Mouse (Mus musculus): ENCODE measurements around the gene Olfr1512. TPM values are rescaled to one million over a fixed set of nuclear protein-coding genes. Genes with fewer than 3 reads are reported as not detected.
"Not testable (repeated sequence)": the region's sequence is repeated elsewhere in the genome, so short reads cannot be mapped to it uniquely, and the experiment has no call there.

Gene Olfr1512
- polyA plus RNA-seq (2016; fragmentation: Nextera tagmentation; extraction: Ambion mirVana), result not detected in 2 replicates

- H3K36me3 ChIP-seq, result no peaks in the 10 kb centered on the region
- no peaks in the 10 kb centered on the region for H3K9me3 ChIP-seq (replicated peaks)
- no peaks in the 10 kb centered on the region for H3K27me3 ChIP-seq (ENCODE audit: low read depth, poor library complexity, severe bottlenecking)
- H3K4me1 ChIP-seq, result no peaks in the 10 kb centered on the region
- H3K27ac ChIP-seq, result no peak within 1 kb of the TSS
- H3K4me3 ChIP-seq, result no peak within 1 kb of the TSS
- 84% methylated on average over 2 of the region's 2 CpGs for WGBS
- DNase-seq (ENCODE audit: low spot score), result no peak
Observed at GRCm38 (mm10) chr14:52379068-52379467, at the start of gene Olfr1512. Gene Olfr1512 (minus strand): TSS chr14:52379168.

- DNase-seq (ENCODE audit: low spot score), result no peak
- Histone ChIP-seq H3K27me3 (ENCODE audit: low read depth, poor library complexity, severe bottlenecking) (no peaks in the 10 kb centered on the region), H3K36me3 (no peaks in the 10 kb centered on the region), H3K4me3 (no peak overlapping the region), H3K4me1 (no peaks in the 10 kb centered on the region), H3K27ac (no peak overlapping the region), H3K9me3 (replicated peaks) (no peaks in the 10 kb centered on the region)
- whole genome bisulfite sequencing, result 94% methylated on average over 1 of the region's 1 CpGs
Observed at GRCm38 (mm10) chr14:52427686-52428085, 48.7 kb upstream of the Olfr1512 start.

DNA sequence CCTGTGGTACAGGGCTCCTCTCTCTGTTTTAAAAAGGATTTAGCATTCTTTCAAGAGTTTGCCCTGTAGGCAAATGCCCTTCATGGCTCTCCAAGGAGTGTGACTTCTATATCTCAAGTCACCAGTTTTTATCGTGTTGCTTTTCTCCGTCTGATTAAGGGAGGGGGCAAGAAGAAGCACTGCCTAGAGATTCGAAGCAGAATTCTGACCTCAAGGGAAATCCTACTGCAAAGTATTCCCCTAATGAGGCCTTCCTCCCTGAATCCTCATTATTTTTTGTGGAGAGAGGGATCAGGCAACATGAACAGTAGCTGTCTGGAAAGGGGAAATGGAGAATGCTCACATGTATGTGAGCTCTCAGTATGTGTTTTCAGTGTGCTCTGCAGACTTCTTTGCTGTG is 35.3 kb upstream of the Olfr1512 start, which contains the start of gene Olfr1510:
Gene Olfr1510, minus strand, starts transcription at position 101 of the 400 bp plus-strand sequence.
- Histone ChIP-seq H3K27me3 (ENCODE audit: low read depth, poor library complexity, severe bottlenecking) (no peaks in the 10 kb centered on the region), H3K36me3 (no peaks in the 10 kb centered on the region), H3K4me1 (no peaks in the 10 kb centered on the region), H3K27ac (no peak within 1 kb of the TSS), H3K4me3 (no peak within 1 kb of the TSS), H3K9me3 (replicated peaks) (no peaks in the 10 kb centered on the region)
- WGBS, result 91% methylated on average over 3 of the region's 3 CpGs
- no peak for DNase-seq (ENCODE audit: low spot score)

DNA sequence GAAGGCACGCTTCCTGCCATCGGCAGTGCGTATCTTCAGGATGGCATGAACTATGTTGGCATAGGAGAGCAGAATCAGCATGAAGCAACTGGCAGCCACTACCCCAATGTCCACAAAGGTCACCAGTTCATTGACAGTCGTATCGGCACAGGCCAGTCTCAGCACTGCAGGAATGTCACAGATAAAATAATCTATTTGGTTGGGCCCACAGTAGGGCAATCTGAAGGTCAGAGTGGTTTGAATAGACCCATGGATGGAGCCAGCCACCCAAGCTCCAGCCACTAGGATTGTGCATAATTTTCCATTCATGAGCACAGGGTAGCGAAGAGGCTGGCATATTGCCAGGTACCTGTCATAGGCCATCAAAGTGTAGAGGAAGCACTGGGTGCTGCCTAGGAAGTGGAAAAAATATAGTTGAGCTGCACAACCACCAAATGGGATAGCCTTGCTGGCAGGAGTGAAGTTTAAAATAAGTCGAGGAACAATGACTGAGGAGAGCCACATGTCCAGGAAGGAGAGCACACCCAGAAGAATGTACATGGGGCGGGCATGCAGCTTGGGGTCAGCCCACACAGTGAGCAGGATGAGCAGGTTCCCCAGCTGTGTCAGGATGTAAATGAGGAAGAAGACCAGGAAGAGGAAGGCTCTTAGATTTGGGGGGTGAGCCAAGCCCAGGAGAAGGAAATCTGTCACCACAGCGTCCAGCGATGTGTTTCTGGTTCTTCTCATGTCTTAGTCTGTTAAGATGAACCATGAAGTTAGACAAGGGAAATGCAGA is 31.4 kb upstream of the Olfr1512 start:
- H3K4me1 ChIP-seq; H3K27ac ChIP-seq; H3K4me3 ChIP-seq; H3K9me3 ChIP-seq (replicated peaks); H3K27me3 ChIP-seq (ENCODE audit: low read depth, poor library complexity, severe bottlenecking); DNase-seq (ENCODE audit: low spot score); H3K36me3 ChIP-seq: not testable (repeated sequence)
- WGBS, result 92% methylated on average over 7 of the region's 10 CpGs

DNA sequence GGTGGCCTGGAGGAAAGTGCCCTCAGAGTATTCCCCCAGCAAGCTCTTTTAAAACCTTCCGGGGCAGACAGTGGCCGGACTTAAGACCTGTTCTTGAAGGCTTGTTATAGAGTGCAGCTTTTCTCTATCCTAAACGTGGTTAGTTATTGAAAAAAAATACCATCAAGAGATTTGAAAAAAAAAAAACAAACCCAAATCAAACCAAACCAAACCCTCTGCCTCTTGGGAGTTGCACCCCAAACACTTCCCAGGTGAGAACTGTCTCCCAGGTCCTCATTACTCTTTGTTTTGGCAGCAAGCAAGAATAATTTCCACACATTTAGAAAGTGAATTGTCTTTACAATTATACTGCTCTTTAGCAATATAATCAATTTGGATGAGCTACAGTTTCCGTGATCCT is 18.3 kb upstream of the Olfr1512 start, which contains the start of gene Olfr1511:
Gene Olfr1511, minus strand, starts transcription at position 101 of the 400 bp plus-strand sequence.
- WGBS, result 83% methylated on average over 4 of the region's 4 CpGs
- Histone ChIP-seq H3K27ac (no peak within 1 kb of the TSS), H3K36me3 (no peaks in the 10 kb centered on the region)

DNA sequence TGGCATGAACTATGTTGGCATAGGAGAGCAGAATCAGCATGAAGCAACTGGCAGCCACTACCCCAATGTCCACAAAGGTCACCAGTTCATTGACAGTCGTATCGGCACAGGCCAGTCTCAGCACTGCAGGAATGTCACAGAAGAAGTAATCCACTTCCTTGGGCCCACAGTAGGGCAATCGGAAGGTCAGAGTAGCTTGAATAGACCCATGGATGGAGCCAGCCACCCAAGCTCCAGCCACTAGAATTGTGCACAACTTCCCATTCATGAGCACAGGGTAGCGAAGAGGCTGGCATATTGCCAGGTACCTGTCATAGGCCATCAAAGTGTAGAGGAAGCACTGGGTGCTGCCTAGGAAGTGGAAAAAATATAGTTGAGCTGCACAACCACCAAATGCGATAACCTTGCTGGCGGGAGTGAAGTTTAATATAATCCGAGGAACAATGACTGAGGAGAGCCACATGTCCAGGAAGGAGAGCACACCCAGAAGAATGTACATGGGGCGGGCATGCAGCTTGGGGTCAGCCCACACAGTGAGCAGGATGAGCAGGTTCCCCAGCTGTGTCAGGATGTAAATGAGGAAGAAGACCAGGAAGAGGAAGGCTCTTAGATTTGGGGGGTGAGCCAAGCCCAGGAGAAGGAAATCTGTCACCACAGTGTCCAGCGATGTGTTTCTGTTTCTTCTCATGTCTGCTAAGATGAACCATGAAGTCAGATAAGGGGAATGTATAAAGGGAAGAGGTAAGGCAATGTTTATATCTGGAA is 11.3 kb upstream of the Olfr1512 start:
- DNase-seq (ENCODE audit: low spot score); H3K36me3 ChIP-seq; H3K27ac ChIP-seq; H3K4me1 ChIP-seq; H3K4me3 ChIP-seq; H3K27me3 ChIP-seq (ENCODE audit: low read depth, poor library complexity, severe bottlenecking); H3K9me3 ChIP-seq (replicated peaks): not testable (repeated sequence)
- WGBS, result 91% methylated on average over 9 of the region's 9 CpGs

More for the DNA sequence above, 18.3 kb upstream of the Olfr1512 start, which contains the start of gene Olfr1511:
- Histone ChIP-seq H3K4me1 (no peaks in the 10 kb centered on the region), H3K4me3 (no peak within 1 kb of the TSS), H3K27me3 (ENCODE audit: low read depth, poor library complexity, severe bottlenecking) (no peaks in the 10 kb centered on the region), H3K9me3 (replicated peaks) (no peaks in the 10 kb centered on the region)
- DNase-seq (ENCODE audit: low spot score), result no peak

- WGBS, result 89% methylated on average over 3 of the region's 3 CpGs
- Histone ChIP-seq H3K36me3 (no peaks in the 10 kb centered on the region), H3K27ac (no peak overlapping the region), H3K9me3 (replicated peaks) (no peaks in the 10 kb centered on the region), H3K27me3 (ENCODE audit: low read depth, poor library complexity, severe bottlenecking) (no peaks in the 10 kb centered on the region), H3K4me3 (no peak overlapping the region), H3K4me1 (no peaks in the 10 kb centered on the region)
- no peak for DNase-seq (ENCODE audit: low spot score)
Observed at GRCm38 (mm10) chr14:52368741-52369140, 10.2 kb downstream of the Olfr1512 start.

- no peaks in the 10 kb centered on the region for H3K9me3 ChIP-seq (replicated peaks)
- H3K36me3 ChIP-seq, result no peaks in the 10 kb centered on the region
- H3K4me1 ChIP-seq, result no peaks in the 10 kb centered on the region
- H3K4me3 ChIP-seq, result no peak within 1 kb of the TSS
- H3K27me3 ChIP-seq (ENCODE audit: low read depth, poor library complexity, severe bottlenecking), result no peaks in the 10 kb centered on the region
- no peak for DNase-seq (ENCODE audit: low spot score)
- 72% methylated on average over 4 of the region's 4 CpGs for WGBS
- no peak within 1 kb of the TSS for H3K27ac ChIP-seq
Observed at GRCm38 (mm10) chr14:52356308-52356707, 22.7 kb downstream of the Olfr1512 start, which contains the start of gene Olfr1513. Gene Olfr1513 (minus strand): TSS chr14:52356408.

GRCm38 (mm10) chr14:52339512-52339852 is 39.5 kb downstream of the Olfr1512 start:
- no peak for DNase-seq (ENCODE audit: low spot score)
- H3K4me3 ChIP-seq, result no peak overlapping the region
- no peaks in the 10 kb centered on the region; the same call in 1 of the 2 replicates for H3K27me3 ChIP-seq (ENCODE audit: low read depth, poor library complexity, severe bottlenecking)
- H3K27ac ChIP-seq, result no peak overlapping the region
- 73% methylated on average over 6 of the region's 6 CpGs for WGBS
- H3K4me1 ChIP-seq, result no peaks in the 10 kb centered on the region
- no peaks in the 10 kb centered on the region for H3K36me3 ChIP-seq
- no peaks in the 10 kb centered on the region for H3K9me3 ChIP-seq (replicated peaks)

- no peak overlapping the region for H3K27ac ChIP-seq
- H3K27me3 ChIP-seq (ENCODE audit: low read depth, poor library complexity, severe bottlenecking), result no peaks in the 10 kb centered on the region; the same call in 1 of the 2 replicates
- no peaks in the 10 kb centered on the region for H3K36me3 ChIP-seq
- H3K4me1 ChIP-seq, result no peaks in the 10 kb centered on the region
- H3K9me3 ChIP-seq (replicated peaks), result no peaks in the 10 kb centered on the region
- WGBS, result 35% methylated on average over 21 of the region's 21 CpGs
- peak; percentile 56 for DNase-seq (ENCODE audit: low spot score)
- H3K4me3 ChIP-seq, result no peak overlapping the region; the same call in 1 of the 2 replicates
Observed at GRCm38 (mm10) chr14:52338751-52339511, 40.0 kb downstream of the Olfr1512 start.

GRCm38 (mm10) chr14:52332171-52332570 is 46.8 kb downstream of the Olfr1512 start:
- no peak overlapping the region for H3K4me3 ChIP-seq
- H3K27ac ChIP-seq, result no peak overlapping the region
- peaks cover 57% of the 10 kb centered on the region for H3K27me3 ChIP-seq (ENCODE audit: low read depth, poor library complexity, severe bottlenecking)
- H3K36me3 ChIP-seq, result no peaks in the 10 kb centered on the region
- H3K9me3 ChIP-seq (replicated peaks), result no peaks in the 10 kb centered on the region
- WGBS, result 100% methylated on average over 1 of the region's 3 CpGs
- DNase-seq (ENCODE audit: low spot score), result no peak
- H3K4me1 ChIP-seq, result peaks cover 10% of the 10 kb centered on the region

DNA sequence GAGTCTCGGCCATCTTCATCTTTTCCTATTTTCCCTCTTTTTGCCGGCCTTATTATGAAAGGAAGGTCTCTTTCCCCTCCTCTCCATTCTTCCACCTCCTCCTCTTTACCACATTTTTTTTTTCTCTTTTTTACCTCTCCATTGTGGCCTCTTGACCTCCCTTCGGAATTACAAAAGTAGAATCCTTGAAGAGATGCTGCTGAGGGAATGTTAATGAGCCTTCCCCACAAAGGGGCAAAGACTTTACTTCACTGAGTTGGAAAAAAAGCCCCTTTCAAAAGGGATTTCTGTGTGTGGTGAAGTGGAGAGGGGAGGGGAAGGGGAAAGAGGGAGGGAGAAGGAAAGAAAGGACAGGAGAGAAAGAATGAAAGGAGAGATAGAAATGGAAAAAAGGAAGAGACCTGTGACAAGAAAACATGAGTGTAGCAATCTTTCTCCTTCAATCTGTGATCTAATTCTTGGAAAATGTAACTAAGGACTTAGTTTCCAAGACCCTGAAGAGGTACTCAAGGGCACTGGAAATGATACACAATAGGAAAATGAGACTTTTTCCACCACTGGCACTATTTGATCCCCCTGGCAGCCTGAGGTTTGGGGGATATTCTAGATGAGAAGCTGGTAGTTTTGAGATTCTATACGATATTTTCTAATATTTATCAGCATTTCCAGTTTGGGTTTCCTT is 47.8 kb downstream of the Olfr1512 start:
- Histone ChIP-seq H3K27me3 (ENCODE audit: low read depth, poor library complexity, severe bottlenecking) (peaks cover 67% of the 10 kb centered on the region), H3K4me1 (peaks cover 10% of the 10 kb centered on the region), H3K9me3 (replicated peaks) (no peaks in the 10 kb centered on the region), H3K36me3 (no peaks in the 10 kb centered on the region), H3K4me3 (no peak overlapping the region), H3K27ac (no peak overlapping the region)
- WGBS, result 25% methylated on average over 4 of the region's 4 CpGs
- no peak for DNase-seq (ENCODE audit: low spot score)

All from limb, embryonic 10.5 days (tissue).